Mouse (Mus musculus) retina, adult 2 months (tissue): ENCODE results near the gene Kcnmb2.

ENCODE experiments used
- DNase-seq: peaks from one replicate; pipeline ENCODE4 v3.0.0-alpha.2; 2012; ENCODE audit warnings: low read depth, low spot score

The Kcnmb2 gene

GRCm38 (mm10) chr3:32144194-32144593 lies 241.9 kb downstream of the Kcnmb2 start:
- no peak for DNase-seq

DNA sequence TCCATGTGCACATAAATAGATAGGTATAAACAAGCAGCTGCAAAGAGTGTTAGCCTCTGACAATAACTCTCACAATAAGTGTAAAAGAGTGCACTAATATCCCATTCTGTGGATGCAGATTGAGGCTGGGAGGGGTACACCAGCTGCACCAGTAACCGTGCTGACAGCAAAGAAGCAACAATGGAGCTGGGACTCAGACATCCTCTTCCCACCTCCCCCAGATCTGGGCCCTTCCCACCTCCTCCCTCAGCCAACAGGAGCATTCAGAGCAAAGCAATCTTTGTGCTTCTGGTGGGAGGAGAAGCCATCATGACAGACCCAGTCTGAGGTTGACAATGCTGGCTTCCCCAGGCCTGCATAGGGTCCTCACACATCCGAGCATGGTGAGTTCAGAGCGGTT lies 242.3 kb downstream of the Kcnmb2 start:
- DNase-seq = no peak

GRCm38 (mm10) chr3:32147739-32148138 lies 245.4 kb downstream of the Kcnmb2 start:
- DNase-seq = no peak

DNA sequence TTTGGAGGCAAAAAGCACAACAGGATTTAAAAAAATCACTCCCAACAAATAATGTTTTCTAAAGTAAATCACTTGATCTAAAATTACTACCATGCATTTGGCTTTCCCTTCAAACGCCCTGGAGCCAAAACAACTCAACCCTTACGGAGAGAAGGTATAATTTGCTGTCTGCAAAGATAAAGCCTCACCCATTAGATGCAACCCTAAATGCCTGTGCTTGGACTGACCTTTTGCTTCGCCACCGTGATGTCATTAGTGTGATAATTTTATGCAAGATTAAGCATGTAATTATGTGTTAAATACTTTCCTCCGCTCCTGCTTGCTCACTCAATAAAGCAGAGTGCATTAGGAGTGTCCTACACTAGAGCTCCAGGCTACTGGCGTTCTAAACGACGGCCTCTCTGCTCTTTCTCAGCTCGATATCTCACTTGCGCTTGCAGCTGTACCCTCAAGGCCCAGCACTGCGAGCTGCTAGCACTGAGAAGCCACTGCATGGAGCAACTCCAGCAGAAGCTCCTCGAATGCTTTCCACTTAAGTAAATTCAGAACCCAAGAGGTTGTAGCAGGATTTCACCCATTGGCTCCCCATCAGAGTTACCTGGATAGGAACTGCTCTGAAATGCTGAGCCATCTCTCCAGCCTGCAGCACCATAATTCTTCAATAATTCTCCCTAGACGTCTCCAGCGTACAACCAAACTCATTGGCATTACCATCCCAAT lies 247.7 kb downstream of the Kcnmb2 start:
- no peak for DNase-seq

GRCm38 (mm10) chr3:32180519-32180918 lies 278.2 kb downstream of the Kcnmb2 start:
- DNase-seq = no peak

DNA sequence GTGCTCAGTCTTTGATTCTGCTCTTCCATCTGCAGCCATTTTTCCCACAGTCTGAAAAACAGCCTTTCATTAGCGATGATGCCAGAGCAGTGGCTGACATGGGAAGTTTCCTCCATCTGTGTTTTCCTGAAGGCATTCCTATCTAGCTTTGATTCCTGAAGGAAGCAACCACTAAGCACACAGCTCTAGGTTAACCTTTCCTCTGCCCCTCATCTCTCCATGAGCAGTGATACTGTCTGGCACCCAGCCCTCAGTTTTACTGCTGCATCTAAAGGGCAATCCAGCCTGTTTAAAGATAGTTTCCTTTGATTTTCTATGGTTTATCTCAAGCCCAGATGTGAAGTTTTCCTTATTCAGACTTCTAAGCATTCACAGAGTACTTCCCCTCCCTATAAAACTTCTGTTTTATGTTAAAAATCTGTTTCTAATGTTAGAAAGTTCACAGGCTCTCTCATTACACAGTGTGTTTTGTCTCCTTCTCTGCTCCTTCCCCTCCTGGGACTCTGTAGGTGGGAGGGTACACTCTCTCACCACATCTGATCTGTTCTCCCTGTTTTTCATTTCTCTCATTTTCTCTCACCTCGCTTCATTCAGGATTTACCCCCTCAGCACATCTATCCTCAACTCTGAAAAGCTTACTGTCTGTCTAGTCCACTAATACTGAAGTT lies 283.7 kb downstream of the Kcnmb2 start:
- no peak for DNase-seq

DNA sequence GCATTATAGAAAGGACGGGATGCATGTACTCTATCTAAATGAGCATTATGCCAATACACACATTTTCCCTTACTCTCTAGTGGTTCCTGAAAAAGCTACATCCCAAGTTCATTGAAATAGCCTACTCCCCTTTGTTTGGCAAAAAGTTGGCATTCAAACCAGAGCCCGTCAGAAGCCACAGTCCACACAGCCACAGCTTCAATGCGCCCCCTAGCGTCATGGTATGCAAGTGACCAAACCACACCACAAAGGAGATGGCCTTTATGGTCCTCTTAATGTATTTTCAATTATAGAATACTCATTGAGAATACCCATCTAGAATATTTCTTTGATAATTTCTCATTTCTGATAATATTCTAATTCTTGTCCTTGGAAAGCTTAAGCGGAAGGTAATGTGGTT lies 286.2 kb downstream of the Kcnmb2 start:
- DNase-seq = peak; percentile 41

- no peak for DNase-seq
Measured at GRCm38 (mm10) chr3:32188955-32189354, 286.6 kb downstream of the Kcnmb2 start.

- DNase-seq = no peak
Measured at GRCm38 (mm10) chr3:32189956-32190355, 287.6 kb downstream of the Kcnmb2 start.

DNA sequence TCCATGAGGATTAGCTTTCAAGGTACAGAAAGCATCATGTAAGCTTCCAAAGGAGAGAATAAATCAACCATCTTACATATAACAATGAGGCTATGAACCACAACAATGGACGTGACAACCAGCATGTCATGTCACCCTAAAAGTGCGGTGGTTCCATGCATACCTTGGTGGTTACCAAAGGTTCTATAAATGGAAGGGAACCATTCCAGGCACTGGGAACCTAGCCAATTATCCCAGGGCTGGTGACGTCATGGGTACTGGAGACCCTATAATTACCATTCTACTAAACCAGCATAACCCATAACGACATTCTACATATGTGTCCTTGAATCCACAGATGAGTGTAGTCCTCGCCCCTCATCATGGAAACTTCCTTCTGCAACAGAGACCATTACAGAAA lies 291.7 kb downstream of the Kcnmb2 start:
- no peak for DNase-seq

DNA sequence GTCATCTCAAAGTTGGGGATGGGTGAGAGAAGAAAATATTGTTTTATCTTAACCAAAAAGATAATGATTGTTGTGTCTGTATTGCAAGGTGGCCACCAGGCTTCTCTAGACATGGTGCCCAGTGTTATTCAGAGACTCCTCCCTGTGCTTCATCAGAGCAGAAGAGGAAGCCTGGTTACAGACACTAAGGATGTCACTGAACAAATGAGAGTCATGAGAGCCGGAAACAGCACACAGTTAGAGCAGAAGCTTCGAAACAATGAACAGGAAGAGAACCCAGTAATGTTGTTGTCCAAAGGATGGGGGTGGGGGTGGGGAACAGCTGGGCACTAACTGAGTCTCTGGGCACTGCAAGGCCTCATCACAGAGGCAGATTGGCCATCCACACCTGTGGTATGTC lies 324.4 kb downstream of the Kcnmb2 start:
- no peak for DNase-seq

- no peak for DNase-seq
Measured at GRCm38 (mm10) chr3:32236766-32237165, 334.5 kb downstream of the Kcnmb2 start.
